Mouse (Mus musculus) kidney, embryonic 16.5 days (tissue): ENCODE results near the gene Nptx1. TPM values are rescaled to one million over a fixed set of nuclear protein-coding genes. Genes with fewer than 3 reads are reported as not detected.

ENCODE experiments used
- ATAC-seq: fragments of 200-750 bp; cut with Nextera tagmentation; 2 replicates; pipeline ENCODE4 v1.8.0; 2017; ENCODE audit warnings: moderate TSS enrichment; ENCODE audit not compliant: low FRiP score, low TSS enrichment
- H3K27ac ChIP-seq: fragments of 300-500 bp; sonication (generic); 2 replicates; pipeline ENCODE4 v1.5.1; 2014; ENCODE audit warnings: low read length
- H3K27me3 ChIP-seq: fragments of 300-500 bp; sonication (generic); 2 replicates; pipeline ENCODE4 v1.6.1; 2014; ENCODE audit warnings: low read length, control low read depth, mixed read lengths; ENCODE audit not compliant: insufficient read depth
- H3K36me3 ChIP-seq: fragments of 300-500 bp; sonication (generic); 2 replicates; pipeline ENCODE4 v1.6.1; 2014; ENCODE audit warnings: low read length, control low read depth, mixed read lengths; ENCODE audit not compliant: insufficient read depth
- H3K4me1 ChIP-seq: fragments of 300-500 bp; sonication (generic); 2 replicates; pipeline ENCODE4 v1.6.1; 2014; ENCODE audit warnings: low read length, control low read depth, mixed read lengths; ENCODE audit not compliant: insufficient read depth
- H3K4me2 ChIP-seq: fragments of 300-500 bp; sonication (generic); replicated peaks from 2 replicates; pipeline ENCODE4 v1.6.1; 2014; ENCODE audit warnings: low read depth, low read length
- H3K4me3 ChIP-seq: fragments of 300-500 bp; sonication (generic); 2 replicates; pipeline ENCODE4 v1.5.1; 2014; ENCODE audit warnings: mild to moderate bottlenecking, low read length
- H3K9ac ChIP-seq: fragments of 300-500 bp; sonication (generic); replicated peaks from 2 replicates; pipeline ENCODE4 v1.6.1; 2014; ENCODE audit warnings: low read length
- H3K9me3 ChIP-seq: fragments of 300-500 bp; sonication (generic); 2 replicates; pipeline ENCODE4 v1.6.1; 2016; ENCODE audit warnings: low read length, control low read depth
- WGBS: fragments of 180-500 bp; shearing (Covaris S2); extraction: QIAGEN DNeasy Blood & Tissue Kit; methylation state at CpG from one replicate; pipeline ENCODE4 v1.1.7; 2014; 5-methylcytosine and 5-hydroxymethylcytosine counted together
- polyA plus RNA-seq: library from polyadenylated mRNA; unstranded; fragments of >200 nt; fragmentation: Nextera tagmentation; extraction: Ambion mirVana; gene quantifications from 2 replicates; pipeline ENCODE4 v1.2.1, GENCODE M21; 2015

Nptx1 gene
- polyA plus RNA-seq, 1 experiment from 2014 or later: 0.54 TPM

DNA sequence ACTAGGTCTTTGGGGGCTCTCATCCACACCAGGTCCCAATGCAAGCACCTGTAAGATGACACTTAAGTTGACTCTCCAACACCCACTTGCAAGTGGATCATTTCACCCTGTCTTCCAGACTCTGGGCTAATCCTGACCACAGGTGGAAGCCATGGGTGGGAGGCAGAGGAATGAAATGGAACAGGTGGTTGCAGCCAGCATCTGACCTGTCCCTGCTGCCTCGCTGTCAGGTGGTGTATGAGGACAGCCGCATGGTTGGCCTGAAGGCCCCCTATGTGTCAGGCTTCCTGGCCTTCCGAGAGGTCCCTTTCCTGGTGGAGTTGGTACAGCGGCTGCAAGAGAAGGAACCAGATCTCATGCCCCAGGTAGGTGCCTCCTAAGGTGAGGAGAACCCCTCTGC, 48.3 kb downstream of the Nptx1 start:
- no peak overlapping the region for H3K27ac ChIP-seq

GRCm38 (mm10) chr11:119497451-119497850, 50.1 kb downstream of the Nptx1 start:
- Histone ChIP-seq H3K4me3 (no peak overlapping the region), H3K9me3 (no peaks in the 10 kb centered on the region), H3K27me3 (no peaks in the 10 kb centered on the region), H3K9ac (no peak overlapping the region), H3K27ac (no peak overlapping the region), H3K4me1 (peaks cover under 1% of the 10 kb centered on the region), H3K4me2 (no peak overlapping the region), H3K36me3 (peaks cover 27% of the 10 kb centered on the region)
- ATAC-seq: no peak
- 80% methylated on average over 4 of the region's 4 CpGs for WGBS

More for the DNA sequence above, 48.3 kb downstream of the Nptx1 start:
- Histone ChIP-seq H3K9me3 (no peaks in the 10 kb centered on the region), H3K27me3 (no peaks in the 10 kb centered on the region), H3K4me1 (no peaks in the 10 kb centered on the region), H3K4me3 (no peak overlapping the region), H3K36me3 (peaks cover 32% of the 10 kb centered on the region), H3K4me2 (no peak overlapping the region), H3K9ac (no peak overlapping the region)
- WGBS: 94% methylated on average over 4 of the region's 4 CpGs
- ATAC-seq: no peak

DNA sequence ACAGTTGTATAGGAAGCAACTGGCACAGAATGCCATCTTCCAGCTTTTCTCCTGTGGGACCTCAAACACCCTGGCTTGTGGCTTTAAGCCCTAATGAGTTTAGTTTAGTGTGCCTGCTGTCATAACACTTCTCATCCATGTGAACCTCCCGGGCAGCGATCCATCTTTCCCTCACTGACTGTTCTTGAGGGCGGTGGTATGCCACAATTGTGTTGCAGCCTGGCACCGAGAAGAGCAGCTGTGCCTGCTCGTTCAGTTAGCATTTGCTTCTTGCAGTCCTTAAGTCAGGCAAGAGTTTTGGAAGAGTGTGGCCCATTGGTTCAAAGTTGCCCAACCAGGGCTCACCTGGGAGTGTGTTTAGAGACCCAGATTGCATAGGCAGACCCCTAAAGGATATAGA, 51.4 kb downstream of the Nptx1 start:
- no peak overlapping the region for H3K4me2 ChIP-seq
- no peak overlapping the region for H3K4me3 ChIP-seq
- ATAC-seq: no peak
- H3K27ac ChIP-seq: no peak overlapping the region
- no peaks in the 10 kb centered on the region for H3K9me3 ChIP-seq
- whole genome bisulfite sequencing: 94% methylated on average over 5 of the region's 5 CpGs
- no peaks in the 10 kb centered on the region for H3K27me3 ChIP-seq
- no peak overlapping the region for H3K9ac ChIP-seq
- peaks cover 6% of the 10 kb centered on the region for H3K4me1 ChIP-seq
- H3K36me3 ChIP-seq: peaks cover 17% of the 10 kb centered on the region; the same call in 1 of the 2 replicates

- peaks cover 3% of the 10 kb centered on the region; the same call in 1 of the 2 replicates for H3K36me3 ChIP-seq
- WGBS: 72% methylated on average over 4 of the region's 4 CpGs
- peaks cover 6% of the 10 kb centered on the region for H3K4me1 ChIP-seq
- H3K9me3 ChIP-seq: no peaks in the 10 kb centered on the region
- ATAC-seq: no peak
- no peak overlapping the region for H3K27ac ChIP-seq
- H3K4me2 ChIP-seq: no peak overlapping the region
- H3K4me3 ChIP-seq: no peak overlapping the region
- no peak overlapping the region for H3K9ac ChIP-seq
- H3K27me3 ChIP-seq: no peaks in the 10 kb centered on the region
Measured at GRCm38 (mm10) chr11:119493516-119493915, 54.0 kb downstream of the Nptx1 start.

DNA sequence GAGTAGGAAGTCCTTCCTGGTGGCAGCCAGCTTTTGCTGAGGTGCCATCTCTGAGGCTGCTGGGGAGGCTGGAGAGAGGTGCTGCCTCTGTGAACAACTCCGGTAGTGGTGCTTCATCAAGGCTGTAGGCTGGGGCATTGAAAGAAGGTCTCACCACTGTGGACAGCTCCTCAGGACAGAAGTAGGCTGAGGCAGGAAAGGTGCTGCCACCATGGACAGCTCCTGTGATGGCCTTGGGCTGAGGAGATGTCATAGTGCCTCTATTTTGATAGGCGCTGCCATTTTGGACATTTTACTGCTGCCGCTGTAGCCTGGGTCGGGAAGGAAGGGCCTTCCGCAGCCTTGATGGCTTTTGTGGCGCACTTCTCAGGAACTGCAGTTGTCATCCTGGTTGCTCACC, 54.7 kb downstream of the Nptx1 start:
- WGBS: 94% methylated on average over 6 of the region's 6 CpGs
- no peak for ATAC-seq
- no peak overlapping the region for H3K9ac ChIP-seq
- peaks cover 3% of the 10 kb centered on the region; the same call in 1 of the 2 replicates for H3K36me3 ChIP-seq
- peaks cover 6% of the 10 kb centered on the region for H3K4me1 ChIP-seq
- no peak overlapping the region for H3K27ac ChIP-seq
- no peaks in the 10 kb centered on the region for H3K9me3 ChIP-seq
- no peak overlapping the region for H3K4me3 ChIP-seq
- peak overlapping the region; percentile 95; the same call in 1 of the 2 replicates for H3K4me2 ChIP-seq
- H3K27me3 ChIP-seq: no peaks in the 10 kb centered on the region

- Histone ChIP-seq H3K4me1 (peaks cover 6% of the 10 kb centered on the region), H3K4me2 (peak overlapping the region; percentile 95), H3K4me3 (peak overlapping the region; percentile 69), H3K27me3 (no peaks in the 10 kb centered on the region), H3K9ac (peak overlapping the region; percentile 92), H3K36me3 (peaks cover 3% of the 10 kb centered on the region; the same call in 1 of the 2 replicates), H3K27ac (peak overlapping the region; percentile 90), H3K9me3 (no peaks in the 10 kb centered on the region)
- ATAC-seq: peak; percentile 36; the same call in 1 of the 2 replicates
- WGBS: 3% methylated on average over 27 of the region's 27 CpGs
Measured at GRCm38 (mm10) chr11:119491690-119492087, 55.9 kb downstream of the Nptx1 start.

DNA sequence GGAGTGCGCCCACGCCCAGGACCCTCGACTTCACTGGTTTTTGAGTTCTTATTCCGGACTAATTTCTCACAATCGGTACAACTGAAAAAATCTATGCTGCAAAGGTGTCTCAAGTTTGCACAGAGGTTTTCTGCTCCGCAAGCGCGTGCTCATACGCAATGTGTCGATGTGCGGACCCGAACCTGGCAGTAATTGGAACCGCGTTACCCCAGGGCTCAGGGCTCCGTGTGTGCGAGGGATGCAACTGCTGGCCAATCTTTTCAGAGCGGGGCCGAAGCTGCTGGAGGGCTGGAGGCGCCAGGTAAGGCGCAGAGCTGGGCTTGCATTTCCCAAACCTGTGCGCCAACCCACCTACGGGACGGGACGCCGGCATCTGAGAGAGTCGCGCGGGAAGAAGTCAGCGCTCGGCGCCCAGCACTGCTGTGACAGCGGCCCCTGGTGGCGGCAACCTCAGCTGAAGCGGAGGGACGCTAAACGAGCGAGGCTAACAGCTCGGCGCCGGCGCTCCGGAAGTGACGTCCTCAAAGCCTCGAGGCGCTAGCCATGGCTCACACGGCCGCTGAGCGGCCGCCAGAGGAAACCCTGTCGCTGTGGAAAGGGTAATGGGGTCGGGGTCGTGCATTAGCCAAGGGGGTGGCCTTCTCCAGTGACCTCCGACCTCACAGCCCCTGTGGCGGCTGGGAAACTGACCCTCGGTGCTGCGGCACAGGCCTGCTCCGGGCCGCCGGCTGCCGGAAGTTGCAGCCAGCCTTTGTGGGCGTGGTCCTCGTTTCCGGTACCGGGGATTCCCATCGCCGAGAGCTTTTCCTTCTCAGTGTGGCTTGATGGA, 56.5 kb downstream of the Nptx1 start, which contains the start of gene Endov:
TSS of gene Endov (plus strand) at position 487 of the 829 bp plus-strand sequence.
- H3K4me1 ChIP-seq: peaks cover 6% of the 10 kb centered on the region
- peak within 1 kb of the TSS; percentile 95 for H3K4me2 ChIP-seq
- H3K9ac ChIP-seq: peak within 1 kb of the TSS; percentile 92
- peak; percentile 97 for ATAC-seq
- H3K4me3 ChIP-seq: peak within 1 kb of the TSS; percentile 69
- no peaks in the 10 kb centered on the region for H3K9me3 ChIP-seq
- H3K27ac ChIP-seq: peak within 1 kb of the TSS; percentile 90
- WGBS: under 1% methylated on average over 66 of the region's 66 CpGs
- H3K27me3 ChIP-seq: no peaks in the 10 kb centered on the region
- peaks cover 3% of the 10 kb centered on the region; the same call in 1 of the 2 replicates for H3K36me3 ChIP-seq

Other genes starting within 250 kb of the Nptx1 start
- gene Eif4a3, start 247.7 kb downstream of the Nptx1 start, polyA plus RNA-seq: 381 and 389 TPM in 2 replicates
- gene Card14, start 240.0 kb downstream of the Nptx1 start, polyA plus RNA-seq: 0.36 and 0.52 TPM in 2 replicates
- 8.3 and 8.7 TPM in 2 replicates for gene Sgsh, start 192.2 kb downstream of the Nptx1 start, polyA plus RNA-seq
- 11.3 and 12.5 TPM in 2 replicates for gene Slc26a11, start 192.2 kb downstream of the Nptx1 start, polyA plus RNA-seq
- 5.5 and 5.6 TPM in 2 replicates for gene Rnf213, start 154.7 kb downstream of the Nptx1 start, polyA plus RNA-seq
- gene Endov, start 56.4 kb downstream of the Nptx1 start, polyA plus RNA-seq: 18.0 and 18.8 TPM in 2 replicates
- gene Rptor, start 55.2 kb upstream of the Nptx1 start, polyA plus RNA-seq: 9.1 and 9.9 TPM in 2 replicates